Mouse (Mus musculus) ES-Bruce4 (cell line): Measurements from ENCODE around the gene Ttc39a. TPM values are rescaled to one million over a fixed set of nuclear protein-coding genes. Genes with fewer than 3 reads are reported as not detected.

Experiments used
- H3K27ac ChIP-seq: 2 replicates; pipeline ENCODE4 v1.5.1; 2012; ENCODE audit warnings: low read length, inconsistent platforms; ENCODE audit not compliant: insufficient read depth
- H3K27me3 ChIP-seq: 2 replicates; pipeline ENCODE4 v1.6.1; 2012; ENCODE audit warnings: mild to moderate bottlenecking, low read length, inconsistent platforms; ENCODE audit not compliant: control insufficient read depth, poor library complexity, insufficient read depth, severe bottlenecking
- H3K36me3 ChIP-seq: 2 replicates; pipeline ENCODE4 v1.6.1; 2012; ENCODE audit warnings: inconsistent platforms, mild to moderate bottlenecking, low read length, moderate library complexity; ENCODE audit not compliant: control insufficient read depth, poor library complexity, insufficient read depth, severe bottlenecking
- H3K4me1 ChIP-seq: one replicate; pipeline ENCODE4 v1.8.1; 2011; ENCODE audit warnings: low read length; ENCODE audit not compliant: control insufficient read depth, insufficient read depth
- H3K4me3 ChIP-seq: 2 replicates; pipeline ENCODE4 v1.5.1; 2011; ENCODE audit warnings: low read depth, mild to moderate bottlenecking, low read length
- H3K9ac ChIP-seq: 2 replicates; pipeline ENCODE4 v1.6.1; 2012; ENCODE audit warnings: low read depth, mild to moderate bottlenecking, inconsistent platforms; ENCODE audit not compliant: poor library complexity, severe bottlenecking
- H3K9me3 ChIP-seq: replicated peaks from 2 replicates; pipeline ENCODE4 v1.6.1; 2012; ENCODE audit warnings: mild to moderate bottlenecking, low read length, inconsistent platforms; ENCODE audit not compliant: control insufficient read depth, poor library complexity, insufficient read depth, severe bottlenecking
- CTCF ChIP-seq: IDR thresholded peaks from one replicate; pipeline ENCODE4 v1.8.1; 2011; ENCODE audit warnings: low read depth, low read length
- EP300 ChIP-seq: IDR thresholded peaks from 2 replicates; pipeline ENCODE4 v1.6.1; 2011; ENCODE audit warnings: low read depth, low read length; ENCODE audit not compliant: insufficient read depth
- POLR2A ChIP-seq: IDR thresholded peaks from one replicate; pipeline ENCODE4 v1.8.1; 2011; ENCODE audit warnings: low read length; ENCODE audit not compliant: insufficient read depth
- polyA plus RNA-seq: library from polyadenylated mRNA; stranded (reverse); fragments of >200 nt; gene quantifications from 2 replicates; pipeline ENCODE4 v1.2.4, GENCODE M21; 2011; ENCODE audit warnings: low read depth; ENCODE audit not compliant: missing spikeins, insufficient read depth, insufficient read length

Ttc39a gene
- 2.1 and 3.0 TPM in 2 replicates for polyA plus RNA-seq

DNA sequence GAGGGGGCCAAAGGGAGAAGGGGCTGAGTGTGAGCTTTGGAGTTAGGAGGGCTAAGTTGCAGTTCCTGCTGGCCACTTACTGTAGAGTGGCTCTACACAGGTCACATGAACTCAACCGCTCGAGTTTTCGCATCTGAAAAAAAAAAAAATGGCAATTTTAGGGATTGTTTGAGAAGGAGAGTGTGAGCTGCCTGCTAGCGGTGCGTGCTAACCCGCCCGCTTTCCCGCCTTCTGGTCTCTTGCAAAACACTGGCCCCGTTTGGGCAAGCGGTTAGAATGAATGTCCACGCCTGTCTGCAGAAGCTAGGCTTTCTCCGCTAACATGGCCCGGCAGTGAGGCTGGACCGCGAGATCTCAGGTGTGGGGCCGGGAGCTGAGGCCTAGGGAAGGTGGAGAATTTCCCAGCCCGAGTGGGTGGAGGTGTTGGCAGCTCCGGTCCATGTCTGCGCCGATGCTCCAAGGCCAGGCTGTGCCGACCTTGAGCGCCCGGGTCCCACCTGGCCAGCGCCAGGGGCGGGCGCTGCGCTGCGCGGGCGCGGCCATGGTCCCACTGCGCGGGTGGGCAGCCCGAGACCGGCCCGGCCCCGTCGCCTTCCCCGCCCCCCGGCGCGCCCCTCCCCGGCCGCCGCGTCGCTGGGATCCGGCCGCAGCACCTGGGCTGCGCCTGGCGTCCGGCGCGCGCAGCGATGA, at the start of gene Ttc39a:
TSS of gene Ttc39a (plus strand) at position 138 of the 690 bp plus-strand sequence.
- no peak for TF ChIP-seq EP300
- no peak for TF ChIP-seq CTCF
- no peak for TF ChIP-seq POLR2A
- Histone ChIP-seq H3K4me3 (peak within 1 kb of the TSS; percentile 69), H3K27me3 (no peaks in the 10 kb centered on the region; the same call in 1 of the 2 replicates), H3K9me3 (no peaks in the 10 kb centered on the region), H3K4me1 (no peaks in the 10 kb centered on the region), H3K36me3 (no peaks in the 10 kb centered on the region), H3K9ac (peak within 1 kb of the TSS; percentile 75), H3K27ac (no peak within 1 kb of the TSS)

- Histone ChIP-seq H3K4me3 (no peak overlapping the region), H3K27me3 (no peaks in the 10 kb centered on the region), H3K9me3 (no peaks in the 10 kb centered on the region), H3K36me3 (peaks cover under 1% of the 10 kb centered on the region; the same call in 1 of the 2 replicates), H3K9ac (no peak overlapping the region), H3K27ac (no peak overlapping the region), H3K4me1 (no peaks in the 10 kb centered on the region)
- no peak for TF ChIP-seq EP300
- no peak for TF ChIP-seq POLR2A
- TF ChIP-seq CTCF = no peak
Measured at GRCm38 (mm10) chr4:109378107-109378506, 28.3 kb upstream of the Ttc39a start.

- H3K9ac ChIP-seq = no peak overlapping the region
- H3K4me1 ChIP-seq = no peaks in the 10 kb centered on the region
- no peaks in the 10 kb centered on the region for H3K36me3 ChIP-seq
- no peaks in the 10 kb centered on the region for H3K9me3 ChIP-seq
- H3K27me3 ChIP-seq = no peaks in the 10 kb centered on the region
- H3K4me3 ChIP-seq = no peak overlapping the region
- H3K27ac ChIP-seq = no peak overlapping the region
- TF ChIP-seq POLR2A (no peak), CTCF (no peak), EP300 (no peak)
Measured at GRCm38 (mm10) chr4:109382457-109382856, 24.0 kb upstream of the Ttc39a start.

- Histone ChIP-seq H3K9ac (no peak overlapping the region), H3K36me3 (no peaks in the 10 kb centered on the region)
- TF ChIP-seq POLR2A (no peak), CTCF (no peak), EP300 (no peak)
Measured at GRCm38 (mm10) chr4:109385599-109385998, 20.8 kb upstream of the Ttc39a start.

GRCm38 (mm10) chr4:109393229-109393779, 13.1 kb upstream of the Ttc39a start:
- H3K9ac ChIP-seq = no peak overlapping the region
- H3K27me3 ChIP-seq = no peaks in the 10 kb centered on the region
- H3K36me3 ChIP-seq = no peaks in the 10 kb centered on the region
- H3K4me1 ChIP-seq = no peaks in the 10 kb centered on the region
- H3K27ac ChIP-seq = no peak overlapping the region
- H3K9me3 ChIP-seq = no peaks in the 10 kb centered on the region
- no peak overlapping the region for H3K4me3 ChIP-seq
- no peak for TF ChIP-seq POLR2A
- no peak for TF ChIP-seq CTCF
- TF ChIP-seq EP300 = no peak

More at GRCm38 (mm10) chr4:109385599-109385998, 20.8 kb upstream of the Ttc39a start:
- no peak overlapping the region for H3K27ac ChIP-seq
- H3K4me1 ChIP-seq = no peaks in the 10 kb centered on the region
- no peaks in the 10 kb centered on the region for H3K9me3 ChIP-seq
- no peak overlapping the region for H3K4me3 ChIP-seq
- H3K27me3 ChIP-seq = no peaks in the 10 kb centered on the region

GRCm38 (mm10) chr4:109393902-109394301, 12.5 kb upstream of the Ttc39a start:
- 0 out of 2 replicates have a peak overlapping the region, but pooled peaks have one; percentile 13 for H3K4me3 ChIP-seq
- no peaks in the 10 kb centered on the region for H3K4me1 ChIP-seq
- no peaks in the 10 kb centered on the region for H3K9me3 ChIP-seq
- H3K27me3 ChIP-seq = no peaks in the 10 kb centered on the region
- H3K27ac ChIP-seq = no peak overlapping the region
- TF ChIP-seq POLR2A = no peak
- TF ChIP-seq CTCF = no peak
- TF ChIP-seq EP300 = no peak
- H3K9ac ChIP-seq = no peak overlapping the region
- no peaks in the 10 kb centered on the region for H3K36me3 ChIP-seq
